Comparison of ENCODE assay signal across 8 mouse cellular contexts in the genomic region with DNA sequence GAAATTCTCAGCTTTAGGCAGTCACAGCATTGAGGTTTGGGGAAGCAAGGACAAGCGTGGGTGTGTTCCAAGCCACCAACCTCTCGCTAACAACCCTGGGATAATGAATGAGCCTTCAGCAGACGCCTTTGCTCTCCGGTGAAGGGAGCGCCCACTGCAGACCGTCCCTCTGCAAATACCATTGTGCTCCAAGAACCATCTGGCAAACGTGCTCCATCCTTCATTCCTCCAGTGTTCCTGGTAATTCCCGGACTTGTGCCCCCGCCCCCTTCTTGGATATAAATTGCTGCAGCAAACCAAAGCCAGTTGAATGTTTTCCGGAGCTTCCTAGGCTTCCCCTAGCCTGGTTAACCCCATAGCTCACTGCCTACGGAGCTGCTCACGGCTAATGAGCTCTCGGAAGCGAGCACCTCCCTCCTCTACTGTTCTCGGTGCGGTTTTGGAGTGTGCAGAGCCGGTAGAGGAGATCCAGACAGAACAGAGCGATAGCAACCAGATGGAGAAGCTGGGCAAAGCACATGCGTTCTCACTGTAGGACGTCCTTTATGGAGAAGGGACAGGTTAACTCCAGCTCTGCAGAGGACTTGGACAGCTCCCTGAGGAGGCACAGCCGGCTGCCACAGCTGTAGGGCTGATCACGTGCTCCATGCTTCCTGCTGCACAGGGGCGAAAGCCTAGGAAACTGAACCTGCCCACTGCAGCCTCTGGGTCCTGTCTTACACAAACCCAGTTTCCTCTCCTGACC. TPM values are rescaled to one million over a fixed set of nuclear protein-coding genes. Genes with fewer than 3 reads are reported as not detected.
DNase-seq lines count a peak whose midpoint lies in the region; ATAC-seq and TF ChIP-seq lines count a peak whose summit lies in the region.

No protein-coding gene starts in this region.

- peak; percentile 48 for DNase-seq in layer of hippocampus, adult 11-12 months (ENCODE audit: low spot score)
- no peak for DNase-seq in layer of hippocampus, adult 9-10 months (ENCODE audit: low spot score)
- DNase-seq in embryonic facial prominence, embryonic 10.5 days (ENCODE audit: low spot score) = peak; percentile 72
- DNase-seq in heart, postnatal 0 days (ENCODE audit: low spot score) = peak; percentile 55
- DNase-seq in kidney, postnatal 10 days = peak; percentile 84
- no peak for DNase-seq in liver, embryonic 13.5 days
- peak; percentile 32 for DNase-seq in naive thymus-derived CD4-positive, alpha-beta T cell, adult 2 months (ENCODE audit: low read depth)
- DNase-seq in thymus, postnatal 4 days = peak; percentile 38

- H3K36me3 ChIP-seq in embryonic facial prominence, embryonic 10.5 days (replicated peaks) = no peaks in the 10 kb centered on the region
- H3K36me3 ChIP-seq in heart, postnatal 0 days (replicated peaks; ENCODE audit: control insufficient read depth, insufficient read depth, low read length) = no peaks in the 10 kb centered on the region
- no peaks in the 10 kb centered on the region for H3K36me3 ChIP-seq in liver, embryonic 13.5 days

- H3K4me2 ChIP-seq in heart, postnatal 0 days (ENCODE audit: low read depth, low read length) = peak overlapping the region; percentile 59
- peak overlapping the region; percentile 30 for H3K4me2 ChIP-seq in liver, embryonic 13.5 days

- TF ChIP-seq EP300 in heart, postnatal 0 days (IDR thresholded peaks at IDR 0.05; ENCODE audit: low read depth) = no peak

- peak; percentile 87 for ATAC-seq in heart, postnatal 0 days (ENCODE audit: insufficient read depth, low read depth)
- ATAC-seq in liver, embryonic 13.5 days (ENCODE audit: low read depth) = no peak

- peaks cover 4% of the 10 kb centered on the region; the same call in 1 of the 2 replicates for H3K9me3 ChIP-seq in embryonic facial prominence, embryonic 10.5 days
- peaks cover 4% of the 10 kb centered on the region; the same call in 1 of the 2 replicates for H3K9me3 ChIP-seq in heart, postnatal 0 days (replicated peaks; ENCODE audit: control insufficient read depth, low read length)
- H3K9me3 ChIP-seq in liver, embryonic 13.5 days (replicated peaks) = no peaks in the 10 kb centered on the region; the same call in 1 of the 2 replicates

- H3K9ac ChIP-seq in heart, postnatal 0 days (replicated peaks; ENCODE audit: low read depth, low read length) = no peak overlapping the region
- no peak overlapping the region for H3K9ac ChIP-seq in liver, embryonic 13.5 days

- 4% methylated on average over 23 of the region's 23 CpGs for WGBS in embryonic facial prominence, embryonic 10.5 days
- 2% methylated on average over 23 of the region's 23 CpGs for WGBS in heart, postnatal 0 days
- WGBS in liver, embryonic 13.5 days (ENCODE audit: insufficient replicate concordance) = 3% methylated on average over 23 of the region's 23 CpGs

- H3K27me3 ChIP-seq in embryonic facial prominence, embryonic 10.5 days (replicated peaks; ENCODE audit: low read depth, poor library complexity, severe bottlenecking) = peaks cover 25% of the 10 kb centered on the region
- no peaks in the 10 kb centered on the region for H3K27me3 ChIP-seq in heart, postnatal 0 days (ENCODE audit: control insufficient read depth, insufficient read depth, low read length)
- H3K27me3 ChIP-seq in liver, embryonic 13.5 days = peaks cover 32% of the 10 kb centered on the region

- no peak overlapping the region; the same call in 1 of the 2 replicates for H3K27ac ChIP-seq in embryonic facial prominence, embryonic 10.5 days (replicated peaks)
- H3K27ac ChIP-seq in heart, postnatal 0 days (ENCODE audit: low read depth) = no peak overlapping the region
- H3K27ac ChIP-seq in liver, embryonic 13.5 days = no peak overlapping the region

- peaks cover 25% of the 10 kb centered on the region for H3K4me1 ChIP-seq in embryonic facial prominence, embryonic 10.5 days
- H3K4me1 ChIP-seq in heart, postnatal 0 days (ENCODE audit: control insufficient read depth, insufficient read depth) = peaks cover 5% of the 10 kb centered on the region; the same call in 1 of the 2 replicates
- no peaks in the 10 kb centered on the region for H3K4me1 ChIP-seq in liver, embryonic 13.5 days (replicated peaks)

- H3K4me3 ChIP-seq in embryonic facial prominence, embryonic 10.5 days = peak overlapping the region; percentile 53
- peak overlapping the region; percentile 27 for H3K4me3 ChIP-seq in heart, postnatal 0 days (ENCODE audit: low read depth, low read length)
- H3K4me3 ChIP-seq in liver, embryonic 13.5 days (replicated peaks) = 0 out of 2 replicates have a peak overlapping the region, but pooled peaks have one; percentile 2

- no peak for TF ChIP-seq CTCF in heart, postnatal 0 days (IDR thresholded peaks at IDR 0.05; ENCODE audit: low read depth)

RNA-seq across cellular contexts. Expression of gene Rhbdl3, which starts 10.8 kb away (rescaled TPM):
- 2.1 and 3.7 TPM in 2 replicates for polyA plus RNA-seq in embryonic facial prominence, embryonic 10.5 days (2016; fragmentation: Nextera tagmentation; extraction: Ambion mirVana)
- 0.66 and 2.1 TPM in 2 replicates for total RNA-seq in heart, postnatal 0 days (2014; rRNA removed; ENCODE audit: low replicate concordance)
- 0.38 and 0.75 TPM in 2 replicates for polyA plus RNA-seq in heart, postnatal 0 days (2015; fragmentation: Nextera tagmentation; extraction: Ambion mirVana)
- 0.08 and 0.12 TPM in 2 replicates for polyA plus RNA-seq in liver, embryonic 13.5 days (2015; fragmentation: Nextera tagmentation; extraction: Ambion mirVana)

Comparison
In these comparisons a context has a peak if more than half of its experiments do, and no peak if none do; other contexts are left out.
1. DNase-seq: peak in layer of hippocampus, adult 11-12 months (single experiment), embryonic facial prominence, embryonic 10.5 days (single experiment), heart, postnatal 0 days (single experiment), kidney, postnatal 10 days (single experiment), naive thymus-derived CD4-positive, alpha-beta T cell, adult 2 months (single experiment) and thymus, postnatal 4 days (single experiment); none in layer of hippocampus, adult 9-10 months (single experiment) and liver, embryonic 13.5 days (single experiment).
2. H3K4me3 ChIP-seq: peak in every context shown above with its lines; median percentile 53 in embryonic facial prominence, embryonic 10.5 days; 27 in heart, postnatal 0 days; 2 in liver, embryonic 13.5 days.